Mouse (Mus musculus): Measurements from ENCODE around the gene Zfp414.

- TF ChIP-seq CTCF (IDR thresholded peaks at IDR 0.05; ENCODE audit: low read depth) (no peak), EP300 (IDR thresholded peaks at IDR 0.05; ENCODE audit: low read depth) (no peak)
Measured at GRCm38 (mm10) chr17:33639743-33640142, 10.9 kb downstream of the Zfp414 start.

All from heart, postnatal 0 days (tissue).